Mouse (Mus musculus) embryonic facial prominence, embryonic 10.5 days (tissue): Measurements from ENCODE around the gene Usp2. TPM values are rescaled to one million over a fixed set of nuclear protein-coding genes. Genes with fewer than 3 reads are reported as not detected.

ENCODE experiments used
- DNase-seq: peaks from one replicate; pipeline ENCODE4 v3.0.0-alpha.2; 2017; ENCODE audit warnings: low spot score
- H3K27ac ChIP-seq: fragments of 300-500 bp; sonication (generic); replicated peaks from 2 replicates; pipeline ENCODE4 v1.5.1; 2016; ENCODE audit warnings: mild to moderate bottlenecking
- H3K27me3 ChIP-seq: fragments of 300-500 bp; sonication (generic); replicated peaks from 2 replicates; pipeline ENCODE4 v1.6.1; 2016; ENCODE audit warnings: low read depth, mild to moderate bottlenecking; ENCODE audit not compliant: poor library complexity, severe bottlenecking
- H3K36me3 ChIP-seq: fragments of 300-500 bp; sonication (generic); replicated peaks from 2 replicates; pipeline ENCODE4 v1.6.1; 2016; ENCODE audit warnings: mild to moderate bottlenecking, moderate library complexity
- H3K4me1 ChIP-seq: fragments of 300-500 bp; sonication (generic); 2 replicates; pipeline ENCODE4 v1.6.1; 2016
- H3K4me3 ChIP-seq: fragments of 300-500 bp; sonication (generic); 2 replicates; pipeline ENCODE4 v1.5.1; 2016; ENCODE audit warnings: mild to moderate bottlenecking, moderate library complexity
- H3K9me3 ChIP-seq: fragments of 300-500 bp; sonication (generic); 2 replicates; pipeline ENCODE4 v1.6.1; 2016; ENCODE audit warnings: mild to moderate bottlenecking
- WGBS: fragments of 180-500 bp; shearing (Covaris S2); methylation state at CpG from one replicate; pipeline ENCODE4 v1.1.7; 2016; 5-methylcytosine and 5-hydroxymethylcytosine counted together
- polyA plus RNA-seq: library from polyadenylated mRNA; unstranded; fragments of >200 nt; fragmentation: Nextera tagmentation; extraction: Ambion mirVana; gene quantifications from 2 replicates; pipeline ENCODE4 v1.2.1, GENCODE M21; 2016

Usp2 gene
- polyA plus RNA-seq, 1 experiment from 2014 or later: 10.7 TPM

- Histone ChIP-seq H3K27me3 (peaks cover 49% of the 10 kb centered on the region), H3K36me3 (no peaks in the 10 kb centered on the region), H3K27ac (no peak overlapping the region), H3K4me1 (peaks cover 24% of the 10 kb centered on the region), H3K4me3 (no peak overlapping the region), H3K9me3 (no peaks in the 10 kb centered on the region)
- WGBS: 80% methylated on average over 15 of the region's 15 CpGs
- no peak for DNase-seq
Observed at GRCm38 (mm10) chr9:44048541-44049380, 18.1 kb upstream of the Usp2 start.

DNA sequence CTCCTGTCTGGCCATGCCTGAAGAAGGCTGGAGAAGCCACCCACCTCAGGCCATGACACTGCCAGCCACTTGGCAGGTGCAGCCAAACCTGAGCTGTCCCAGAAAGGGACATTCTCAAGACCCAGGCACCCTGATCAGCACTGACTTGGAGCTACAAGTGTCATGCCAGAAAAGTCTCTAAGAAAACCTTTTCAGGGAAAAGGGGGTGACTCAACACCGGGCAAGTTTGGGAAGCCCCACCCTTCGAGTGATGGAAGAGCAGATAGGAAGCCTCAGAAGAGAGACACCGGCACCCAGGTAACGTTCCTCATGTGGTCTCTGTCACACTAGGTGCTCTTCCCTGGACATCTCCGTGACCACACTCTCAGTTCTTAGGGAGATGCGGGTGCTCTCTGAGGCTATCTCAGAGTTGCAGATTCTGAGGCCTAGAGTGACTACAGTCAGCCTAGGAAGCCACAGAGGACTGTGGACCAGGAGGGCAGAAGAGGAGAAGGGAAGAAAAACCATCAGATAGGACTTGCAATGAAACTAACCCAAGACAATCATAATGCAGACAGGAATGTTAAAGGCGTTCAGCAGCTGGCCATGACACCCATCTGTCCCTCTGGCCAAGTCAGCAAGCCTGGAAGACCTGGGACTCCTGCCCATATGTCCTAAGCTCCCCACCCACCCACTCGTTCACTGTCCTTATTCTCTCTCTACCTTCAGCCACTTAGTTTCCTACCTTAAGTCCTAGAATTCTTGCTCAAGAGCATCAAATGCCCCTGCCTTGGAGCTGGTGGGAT, 17.2 kb upstream of the Usp2 start:
- no peaks in the 10 kb centered on the region for H3K36me3 ChIP-seq
- no peaks in the 10 kb centered on the region for H3K9me3 ChIP-seq
- no peak overlapping the region for H3K27ac ChIP-seq
- DNase-seq: no peak
- no peak overlapping the region for H3K4me3 ChIP-seq
- WGBS: 87% methylated on average over 8 of the region's 8 CpGs
- H3K27me3 ChIP-seq: peaks cover 40% of the 10 kb centered on the region
- H3K4me1 ChIP-seq: peaks cover 17% of the 10 kb centered on the region

DNA sequence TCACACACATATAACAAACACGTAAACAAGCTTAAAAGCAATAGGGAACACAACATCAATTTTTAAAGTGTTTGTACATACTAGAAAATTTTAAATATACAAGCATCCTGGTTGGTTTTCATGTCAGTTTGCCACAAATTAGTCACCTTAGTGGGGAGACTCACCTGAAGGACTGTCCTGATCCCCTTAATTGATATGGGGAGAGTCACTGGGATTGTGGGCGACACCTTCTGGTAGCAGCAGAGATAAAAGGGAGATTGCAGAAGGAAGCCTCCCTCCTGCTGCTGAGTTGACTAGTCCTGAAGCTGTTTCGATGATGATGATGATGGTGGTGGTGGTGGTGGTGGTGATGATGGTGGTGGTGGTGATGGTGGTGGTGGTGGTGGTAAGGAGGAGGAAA, 14.0 kb upstream of the Usp2 start:
- 59% methylated on average over 3 of the region's 3 CpGs for WGBS
- Histone ChIP-seq H3K36me3 (no peaks in the 10 kb centered on the region), H3K27me3 (peaks cover 15% of the 10 kb centered on the region; the same call in 1 of the 2 replicates), H3K4me1 (peaks cover 8% of the 10 kb centered on the region; the same call in 1 of the 2 replicates), H3K27ac (no peak overlapping the region), H3K9me3 (no peaks in the 10 kb centered on the region; the same call in 1 of the 2 replicates), H3K4me3 (no peak overlapping the region)
- DNase-seq: no peak

DNA sequence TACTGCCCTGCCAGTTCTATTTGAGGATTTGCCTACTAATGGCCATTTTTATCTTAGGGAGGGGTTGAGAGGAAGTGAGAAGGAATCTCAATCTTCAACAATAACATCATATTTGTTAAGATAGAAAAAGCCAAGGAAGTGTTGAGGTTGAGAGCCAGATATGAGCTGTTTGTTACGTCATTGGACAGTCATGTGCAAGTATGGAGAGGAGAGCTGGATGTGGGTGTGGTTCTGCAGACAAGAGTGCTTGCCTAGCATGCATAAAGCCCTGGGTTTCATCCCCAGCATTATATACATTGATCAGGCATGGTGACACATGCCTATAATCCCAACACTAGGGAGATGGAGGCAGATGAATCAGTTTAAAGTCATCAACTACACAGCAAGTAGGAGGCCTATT, 12.9 kb upstream of the Usp2 start:
- DNase-seq: no peak
- 75% methylated on average over 1 of the region's 1 CpGs for WGBS

GRCm38 (mm10) chr9:44058606-44059005, 8.2 kb upstream of the Usp2 start:
- Histone ChIP-seq H3K4me3 (no peak overlapping the region), H3K9me3 (no peaks in the 10 kb centered on the region; the same call in 1 of the 2 replicates), H3K27ac (no peak overlapping the region), H3K4me1 (no peaks in the 10 kb centered on the region), H3K27me3 (no peaks in the 10 kb centered on the region), H3K36me3 (no peaks in the 10 kb centered on the region)
- DNase-seq: no peak
- 89% methylated on average over 6 of the region's 6 CpGs for WGBS

More for the DNA sequence above, 12.9 kb upstream of the Usp2 start:
- peaks cover 4% of the 10 kb centered on the region; the same call in 1 of the 2 replicates for H3K27me3 ChIP-seq
- no peak overlapping the region for H3K4me3 ChIP-seq
- H3K4me1 ChIP-seq: peaks cover 1% of the 10 kb centered on the region; the same call in 1 of the 2 replicates
- no peak overlapping the region for H3K27ac ChIP-seq
- H3K9me3 ChIP-seq: no peaks in the 10 kb centered on the region; the same call in 1 of the 2 replicates
- no peaks in the 10 kb centered on the region for H3K36me3 ChIP-seq

DNA sequence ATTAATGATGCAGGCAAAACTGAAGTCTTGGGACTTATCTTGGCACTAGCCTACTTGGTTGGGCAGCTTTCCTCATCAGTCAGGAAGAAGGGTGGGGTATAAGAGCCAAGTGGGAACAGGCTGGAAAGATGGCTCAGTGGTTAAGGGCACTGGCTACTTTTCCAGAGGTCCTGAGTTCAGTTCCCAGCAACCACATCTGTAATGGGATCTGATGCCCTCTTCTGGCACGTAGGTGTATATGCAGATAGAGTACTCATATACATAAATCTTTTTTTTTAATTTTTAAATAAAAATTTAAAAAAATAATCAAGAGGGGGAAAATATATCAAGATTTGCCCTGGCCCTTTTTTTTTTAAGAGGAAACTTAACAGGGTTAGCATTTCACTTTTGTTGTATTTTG, 1.6 kb upstream of the Usp2 start:
- no peak overlapping the region for H3K27ac ChIP-seq
- no peak for DNase-seq
- H3K4me1 ChIP-seq: peaks cover 30% of the 10 kb centered on the region
- 35% methylated on average over 1 of the region's 1 CpGs for WGBS
- H3K9me3 ChIP-seq: no peaks in the 10 kb centered on the region
- H3K27me3 ChIP-seq: peaks cover 7% of the 10 kb centered on the region; the same call in 1 of the 2 replicates
- no peak overlapping the region for H3K4me3 ChIP-seq
- H3K36me3 ChIP-seq: no peaks in the 10 kb centered on the region

DNA sequence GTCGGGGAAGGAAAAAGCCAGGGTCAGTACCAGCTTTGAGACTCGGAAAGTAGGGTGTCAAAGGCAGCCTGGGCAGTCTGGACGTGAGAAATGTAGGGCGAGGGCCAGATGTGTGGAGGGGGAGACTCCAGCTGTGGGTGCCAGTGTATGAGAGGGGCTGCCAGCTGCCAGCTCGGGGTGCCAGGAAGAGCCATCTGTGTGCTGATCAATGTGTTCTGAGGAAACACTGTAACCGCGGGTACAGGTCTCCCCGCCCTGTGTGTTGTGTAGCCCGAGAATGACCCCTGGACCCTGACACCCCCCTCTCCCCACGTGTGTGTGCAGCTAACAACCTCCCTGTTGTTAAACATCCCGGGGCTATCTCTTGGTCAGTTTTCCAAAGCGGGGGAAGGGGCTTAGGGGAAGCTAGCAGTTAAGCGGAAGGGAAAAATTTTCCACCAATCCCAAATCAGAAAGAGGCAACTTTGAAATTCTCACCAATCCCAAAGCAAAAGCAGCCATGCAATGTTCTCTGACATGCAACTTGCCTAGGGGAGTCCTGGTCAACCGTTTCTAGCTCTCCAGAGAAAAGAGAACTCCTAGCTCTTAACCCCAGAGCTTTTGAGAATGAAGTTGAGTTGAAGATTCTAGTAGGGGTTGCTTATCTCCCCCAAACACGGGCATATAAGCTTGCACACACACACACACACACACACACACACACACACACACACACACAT, 579 bp downstream of the Usp2 start:
- H3K4me3 ChIP-seq: peak overlapping the region; percentile 65
- no peak for DNase-seq
- H3K36me3 ChIP-seq: no peaks in the 10 kb centered on the region
- H3K9me3 ChIP-seq: no peaks in the 10 kb centered on the region
- peak overlapping the region; percentile 63; the same call in 1 of the 2 replicates for H3K27ac ChIP-seq
- WGBS: 7% methylated on average over 15 of the region's 15 CpGs
- H3K4me1 ChIP-seq: peaks cover 52% of the 10 kb centered on the region
- peaks cover 9% of the 10 kb centered on the region; the same call in 1 of the 2 replicates for H3K27me3 ChIP-seq

GRCm38 (mm10) chr9:44067960-44068330, 1.1 kb downstream of the Usp2 start:
- WGBS: 76% methylated on average over 6 of the region's 6 CpGs

GRCm38 (mm10) chr9:44069252-44069651, 2.4 kb downstream of the Usp2 start:
- H3K27ac ChIP-seq: no peak overlapping the region
- no peaks in the 10 kb centered on the region for H3K36me3 ChIP-seq
- DNase-seq: no peak
- no peaks in the 10 kb centered on the region for H3K9me3 ChIP-seq
- H3K4me3 ChIP-seq: no peak overlapping the region
- WGBS: 12% methylated on average over 7 of the region's 7 CpGs
- peaks cover 11% of the 10 kb centered on the region; the same call in 1 of the 2 replicates for H3K27me3 ChIP-seq
- peaks cover 64% of the 10 kb centered on the region for H3K4me1 ChIP-seq

More at GRCm38 (mm10) chr9:44067960-44068330, 1.1 kb downstream of the Usp2 start:
- peak overlapping the region; percentile 65; the same call in 1 of the 2 replicates for H3K4me3 ChIP-seq
- no peak overlapping the region for H3K27ac ChIP-seq
- no peak for DNase-seq
- H3K4me1 ChIP-seq: peaks cover 57% of the 10 kb centered on the region
- no peaks in the 10 kb centered on the region for H3K9me3 ChIP-seq
- H3K27me3 ChIP-seq: peaks cover 11% of the 10 kb centered on the region; the same call in 1 of the 2 replicates
- no peaks in the 10 kb centered on the region for H3K36me3 ChIP-seq

DNA sequence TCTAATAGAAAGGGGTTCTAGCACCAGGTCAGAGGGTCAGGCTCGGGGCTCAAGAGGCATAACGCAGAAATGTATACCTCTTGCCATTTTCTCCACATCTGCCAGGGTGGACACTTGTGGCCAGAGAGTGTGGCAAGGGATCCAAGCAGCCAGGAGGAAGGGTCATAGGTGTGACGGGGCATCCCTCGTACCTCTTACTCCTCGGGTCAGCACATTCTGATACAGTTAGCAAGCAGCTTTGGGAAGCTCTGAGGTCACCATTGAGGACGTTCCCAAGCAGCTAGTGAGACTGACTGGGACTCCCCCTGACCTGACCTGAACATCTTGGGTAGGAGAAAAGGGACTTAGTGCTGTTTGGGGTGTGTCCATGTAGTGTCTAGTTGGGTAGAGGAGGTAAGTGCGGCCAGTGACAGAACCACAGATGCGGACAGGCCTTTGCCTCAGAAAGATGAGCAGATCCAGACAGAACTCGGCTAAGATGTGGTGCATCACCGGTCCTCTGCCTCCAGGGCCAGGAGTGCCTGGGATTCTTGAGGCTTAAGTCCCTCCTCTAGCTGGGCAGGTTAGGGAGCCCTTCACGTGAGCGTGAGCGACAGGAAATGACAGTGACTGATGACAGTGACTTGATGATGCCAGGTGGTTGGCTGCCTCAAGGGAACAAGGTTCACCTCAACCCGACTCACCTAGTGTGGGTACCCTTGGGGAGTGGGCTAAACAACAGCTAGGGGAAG, 3.5 kb downstream of the Usp2 start:
- 66% methylated on average over 14 of the region's 14 CpGs for WGBS
- DNase-seq: no peak
- H3K4me3 ChIP-seq: no peak overlapping the region
- H3K27me3 ChIP-seq: peaks cover 14% of the 10 kb centered on the region
- H3K36me3 ChIP-seq: no peaks in the 10 kb centered on the region
- H3K9me3 ChIP-seq: no peaks in the 10 kb centered on the region
- H3K27ac ChIP-seq: peak overlapping the region; percentile 3; the same call in 1 of the 2 replicates
- peaks cover 66% of the 10 kb centered on the region for H3K4me1 ChIP-seq

- DNase-seq: no peak
- H3K9me3 ChIP-seq: no peaks in the 10 kb centered on the region
- peaks cover 72% of the 10 kb centered on the region for H3K4me1 ChIP-seq
- H3K36me3 ChIP-seq: no peaks in the 10 kb centered on the region
- H3K27me3 ChIP-seq: peaks cover 20% of the 10 kb centered on the region
- H3K27ac ChIP-seq: peak overlapping the region; percentile 3; the same call in 1 of the 2 replicates
- H3K4me3 ChIP-seq: no peak overlapping the region
- WGBS: 45% methylated on average over 8 of the region's 8 CpGs
Observed at GRCm38 (mm10) chr9:44070844-44071231, 4.0 kb downstream of the Usp2 start.
